Mouse (Mus musculus): Measurements from ENCODE around the gene Slc25a3. TPM values are rescaled to one million over a fixed set of nuclear protein-coding genes. Genes with fewer than 3 reads are reported as not detected.

Slc25a3 gene
- polyA plus RNA-seq, 2 experiments from 2014 or later = 200 to 224 TPM

GRCm38 (mm10) chr10:91083393-91083927, 40.4 kb downstream of the Slc25a3 start:
- peak; percentile 9 for ATAC-seq

- peak; percentile 90 for ATAC-seq
Observed at GRCm38 (mm10) chr10:91082550-91083392, 41.1 kb downstream of the Slc25a3 start, which contains the start of the genes Apaf1 and Ikbip. TSS of gene Apaf1 (minus strand) at chr10:91082770. TSS of gene Ikbip (plus strand) at chr10:91082940.

GRCm38 (mm10) chr10:91081959-91082507, 41.8 kb downstream of the Slc25a3 start:
- peak; percentile 23 for ATAC-seq

DNA sequence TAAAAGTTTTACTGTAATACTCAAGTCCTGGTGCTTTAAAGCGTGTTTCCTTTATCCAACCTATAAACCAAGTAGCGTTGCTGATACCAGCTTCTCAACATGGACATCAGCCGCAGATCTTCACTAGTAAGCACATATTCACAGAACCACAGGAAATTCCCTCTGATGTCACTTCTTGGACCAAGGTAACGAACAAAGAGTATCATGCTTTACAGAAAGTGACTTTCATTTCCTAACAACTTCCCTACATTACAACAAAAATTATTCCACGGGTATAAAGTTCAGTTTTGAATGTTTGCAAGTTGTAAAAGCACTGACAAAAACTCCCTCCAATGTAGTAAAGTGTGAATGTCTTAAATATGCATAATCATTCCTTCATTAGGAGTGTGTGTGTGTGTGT, 43.3 kb downstream of the Slc25a3 start:
- no peak for ATAC-seq

DNA sequence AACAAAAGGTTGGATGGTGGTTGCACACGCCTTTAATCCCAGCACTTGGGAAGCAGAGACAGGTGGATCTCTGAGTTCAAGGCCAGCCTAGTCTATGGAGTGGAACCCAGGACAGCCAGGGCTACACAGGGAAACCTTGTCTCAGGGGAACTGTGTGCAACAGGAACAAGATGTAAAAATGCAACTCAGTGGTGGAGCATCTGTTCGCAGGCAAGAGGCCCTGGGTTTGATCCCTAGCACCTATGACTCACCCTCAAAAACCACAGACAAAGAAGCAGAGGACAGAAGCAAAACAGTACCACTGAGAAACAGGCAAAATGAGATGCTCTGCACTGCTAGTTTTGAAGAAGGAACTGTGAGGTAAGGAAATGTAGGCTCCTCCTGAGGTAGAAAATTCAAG, 47.2 kb downstream of the Slc25a3 start:
- no peak for ATAC-seq

GRCm38 (mm10) chr10:91073345-91073744, 50.5 kb downstream of the Slc25a3 start:
- no peak for ATAC-seq

DNA sequence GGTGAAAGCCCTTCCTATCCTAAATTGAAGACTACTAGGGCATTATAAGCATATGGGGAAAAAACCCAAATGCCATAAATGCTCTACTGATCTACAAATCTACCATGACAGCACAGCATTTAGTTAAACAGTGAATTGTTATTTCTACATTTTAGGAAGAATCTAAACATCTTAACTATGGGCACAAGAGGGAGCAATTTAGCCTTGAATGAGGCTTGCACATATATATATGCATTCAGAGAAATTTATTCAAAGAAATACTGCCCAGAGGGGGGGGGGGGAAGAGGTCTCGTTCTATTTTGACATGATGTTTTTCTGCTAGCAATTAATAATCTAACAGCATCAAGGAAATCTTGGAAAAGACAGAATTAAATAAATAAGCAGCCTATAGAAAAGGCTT, 52.1 kb downstream of the Slc25a3 start:
- peak; percentile 86 for ATAC-seq

Other genes starting within 250 kb of the Slc25a3 start
- gene Apaf1, start 41.3 kb downstream of the Slc25a3 start, polyA plus RNA-seq (2017; shearing (Covaris generic)) = 10 to 100 TPM in 1 of 2 experiments, 1 to 10 TPM in 1; 6.2 to 15.3 TPM
- gene Ikbip, start 41.1 kb downstream of the Slc25a3 start, polyA plus RNA-seq (2017; shearing (Covaris generic)) = 1 to 10 TPM; 4.9 to 6.5 TPM
- 10 to 100 TPM; 35.8 to 68.9 TPM for gene Tmpo, start 57.3 kb upstream of the Slc25a3 start, polyA plus RNA-seq (2017; shearing (Covaris generic))